Mouse (Mus musculus): ENCODE results near the gene Dpep1. TPM values are rescaled to one million over a fixed set of nuclear protein-coding genes. Genes with fewer than 3 reads are reported as not detected.

The Dpep1 gene
- polyA plus RNA-seq, 1 experiment from 2014 or later, result 0.11 TPM

Other genes starting within 250 kb of the Dpep1 start
- gene Ankrd11, start 144.0 kb upstream of the Dpep1 start, polyA plus RNA-seq (2015; fragmentation: Nextera tagmentation; extraction: Ambion mirVana), result 53.3 and 76.2 TPM in 2 replicates
- 47.0 and 47.2 TPM in 2 replicates for gene Spg7, start 123.3 kb upstream of the Dpep1 start, polyA plus RNA-seq (2015; fragmentation: Nextera tagmentation; extraction: Ambion mirVana)
- gene Rpl13, start 83.9 kb upstream of the Dpep1 start, polyA plus RNA-seq (2015; fragmentation: Nextera tagmentation; extraction: Ambion mirVana), result 886 and 899 TPM in 2 replicates
- gene Cpne7, start 68.9 kb upstream of the Dpep1 start, polyA plus RNA-seq (2015; fragmentation: Nextera tagmentation; extraction: Ambion mirVana), result 2.5 and 3.2 TPM in 2 replicates
- gene Sult5a1, start 27.9 kb upstream of the Dpep1 start, polyA plus RNA-seq (2015; fragmentation: Nextera tagmentation; extraction: Ambion mirVana), result 0.69 and 1.0 TPM in 2 replicates
- gene Chmp1a, start 26.5 kb downstream of the Dpep1 start, polyA plus RNA-seq (2015; fragmentation: Nextera tagmentation; extraction: Ambion mirVana), result 229 and 239 TPM in 2 replicates
- 5.0 and 5.1 TPM in 2 replicates for gene Spata33, start 26.6 kb downstream of the Dpep1 start, polyA plus RNA-seq (2015; fragmentation: Nextera tagmentation; extraction: Ambion mirVana)
- gene Cdk10, start 38.6 kb downstream of the Dpep1 start, polyA plus RNA-seq (2015; fragmentation: Nextera tagmentation; extraction: Ambion mirVana), result 45.9 and 49.2 TPM in 2 replicates
- 4.0 and 4.8 TPM in 2 replicates for gene Spata2l, start 50.0 kb downstream of the Dpep1 start, polyA plus RNA-seq (2015; fragmentation: Nextera tagmentation; extraction: Ambion mirVana)
- 26.1 and 26.5 TPM in 2 replicates for gene Zfp276, start 68.0 kb downstream of the Dpep1 start, polyA plus RNA-seq (2015; fragmentation: Nextera tagmentation; extraction: Ambion mirVana)
- gene Vps9d1, start 68.1 kb downstream of the Dpep1 start, polyA plus RNA-seq (2015; fragmentation: Nextera tagmentation; extraction: Ambion mirVana), result 46.8 and 47.2 TPM in 2 replicates
- gene Fanca, start 132.3 kb downstream of the Dpep1 start, polyA plus RNA-seq (2015; fragmentation: Nextera tagmentation; extraction: Ambion mirVana), result 15.2 and 15.3 TPM in 2 replicates
- gene Spire2, start 146.5 kb downstream of the Dpep1 start, polyA plus RNA-seq (2015; fragmentation: Nextera tagmentation; extraction: Ambion mirVana), result 32.9 and 33.0 TPM in 2 replicates
- 252 and 259 TPM in 2 replicates for gene Tcf25, start 187.5 kb downstream of the Dpep1 start, polyA plus RNA-seq (2015; fragmentation: Nextera tagmentation; extraction: Ambion mirVana)
- 0.15 and 0.23 TPM in 2 replicates for gene Mc1r, start 220.9 kb downstream of the Dpep1 start, polyA plus RNA-seq (2015; fragmentation: Nextera tagmentation; extraction: Ambion mirVana)
- 1,822 and 1,823 TPM in 2 replicates for gene Tubb3, start 225.2 kb downstream of the Dpep1 start, polyA plus RNA-seq (2015; fragmentation: Nextera tagmentation; extraction: Ambion mirVana)
- gene Def8, start 237.3 kb downstream of the Dpep1 start, polyA plus RNA-seq (2015; fragmentation: Nextera tagmentation; extraction: Ambion mirVana), result 43.3 and 46.3 TPM in 2 replicates